Mouse (Mus musculus): ENCODE results near the gene Odc1.
"Not testable (repeated sequence)": the region's sequence is repeated elsewhere in the genome, so short reads cannot be mapped to it uniquely, and the experiment has no call there.

The Odc1 gene

DNA sequence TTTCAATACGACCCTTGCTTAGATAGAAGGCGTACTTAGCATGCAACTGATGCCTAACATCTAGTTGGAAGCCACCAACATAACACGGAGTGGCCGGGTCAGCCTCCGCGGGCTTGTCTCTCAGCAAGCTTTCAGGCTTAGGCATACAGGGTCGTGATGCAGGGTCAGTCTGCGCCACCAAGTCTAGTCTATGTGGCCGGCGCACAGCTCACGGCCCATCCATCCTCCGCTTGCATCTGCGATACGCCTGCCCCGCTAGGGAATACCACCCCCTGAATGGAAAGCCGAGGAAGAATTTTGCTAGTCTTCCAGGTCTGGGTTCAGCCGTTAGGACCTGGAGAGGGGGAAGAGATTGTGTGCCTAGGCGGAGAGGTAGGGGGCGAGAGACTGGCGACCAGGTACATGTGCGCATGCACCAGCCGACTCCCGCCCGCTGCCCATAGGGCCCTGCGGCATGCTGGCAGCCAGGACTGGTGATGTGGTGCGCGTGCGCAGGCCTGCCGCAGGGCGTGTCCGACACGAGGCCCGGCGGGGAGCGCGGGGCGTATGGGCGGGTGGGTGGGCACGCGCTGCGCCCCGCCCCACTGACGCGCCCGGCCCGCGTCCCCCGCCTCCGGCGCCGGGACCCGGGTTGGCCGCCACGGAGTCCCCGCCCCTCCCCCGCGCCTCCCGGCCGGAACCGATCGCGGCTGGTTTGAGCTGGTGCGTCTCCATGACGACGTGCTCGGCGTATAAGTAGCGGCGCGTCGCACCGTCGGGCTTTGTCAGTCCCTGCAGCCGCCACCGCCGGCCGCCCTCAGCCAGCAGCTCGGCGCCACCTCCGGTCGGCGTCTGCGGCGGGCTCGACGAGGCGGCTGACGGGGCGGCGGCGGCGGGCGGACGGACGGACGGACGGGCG, at the start of gene Odc1:
Gene Odc1, plus strand, starts transcription at position 586 of the 898 bp plus-strand sequence.
- peak; percentile 89 for DNase-seq (ENCODE audit: extremely low read depth, insufficient read length, low spot score)

DNA sequence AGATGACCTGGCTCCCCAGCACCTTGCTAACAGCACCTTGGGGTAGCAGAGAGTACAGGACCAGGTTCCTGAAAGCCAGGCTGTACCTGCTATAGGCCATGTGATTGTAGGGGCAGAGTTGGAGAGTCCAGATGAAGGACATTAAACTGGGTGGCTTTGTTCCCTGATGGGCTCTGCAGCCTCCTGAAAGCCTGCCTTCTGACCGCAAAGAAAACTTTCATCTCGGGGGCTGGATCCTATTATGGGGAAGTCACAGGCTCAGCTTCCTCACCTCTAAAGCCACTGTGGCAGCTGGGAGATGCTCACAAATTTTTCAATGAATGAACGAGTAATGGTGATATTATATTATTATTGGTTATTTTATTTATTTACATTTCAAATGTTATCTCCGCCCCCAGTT, 49.8 kb upstream of the Odc1 start:
- no peak for DNase-seq (ENCODE audit: extremely low read depth, insufficient read length, low spot score)

- peak; percentile 46 for DNase-seq (ENCODE audit: extremely low read depth, insufficient read length, low spot score)
Observed at GRCm38 (mm10) chr12:17495858-17496451, 48.6 kb upstream of the Odc1 start.

DNA sequence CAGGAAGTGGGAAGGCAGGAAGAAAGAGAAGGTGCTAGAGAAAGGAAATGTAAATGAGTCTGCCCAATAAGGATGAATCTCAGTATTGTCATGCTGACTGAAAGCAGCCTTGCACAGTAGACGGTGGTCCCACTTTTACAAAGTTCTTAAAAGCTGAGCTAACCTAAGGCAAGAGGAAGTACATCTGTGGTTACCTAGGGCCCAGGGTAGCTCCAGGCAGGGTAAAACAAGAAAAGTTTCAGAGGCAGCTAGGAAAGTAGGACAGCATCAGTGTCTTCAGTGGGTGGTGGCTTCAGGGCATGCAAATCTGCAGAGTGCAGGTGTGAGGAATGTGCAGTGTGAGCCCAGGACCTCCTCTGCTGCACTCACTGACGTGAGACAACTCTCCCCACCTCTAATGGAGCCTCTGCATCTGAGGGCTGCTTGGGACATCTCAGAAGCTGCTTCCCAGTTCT, 38.9 kb upstream of the Odc1 start:
- no peak for DNase-seq (ENCODE audit: extremely low read depth, insufficient read length, low spot score)

DNA sequence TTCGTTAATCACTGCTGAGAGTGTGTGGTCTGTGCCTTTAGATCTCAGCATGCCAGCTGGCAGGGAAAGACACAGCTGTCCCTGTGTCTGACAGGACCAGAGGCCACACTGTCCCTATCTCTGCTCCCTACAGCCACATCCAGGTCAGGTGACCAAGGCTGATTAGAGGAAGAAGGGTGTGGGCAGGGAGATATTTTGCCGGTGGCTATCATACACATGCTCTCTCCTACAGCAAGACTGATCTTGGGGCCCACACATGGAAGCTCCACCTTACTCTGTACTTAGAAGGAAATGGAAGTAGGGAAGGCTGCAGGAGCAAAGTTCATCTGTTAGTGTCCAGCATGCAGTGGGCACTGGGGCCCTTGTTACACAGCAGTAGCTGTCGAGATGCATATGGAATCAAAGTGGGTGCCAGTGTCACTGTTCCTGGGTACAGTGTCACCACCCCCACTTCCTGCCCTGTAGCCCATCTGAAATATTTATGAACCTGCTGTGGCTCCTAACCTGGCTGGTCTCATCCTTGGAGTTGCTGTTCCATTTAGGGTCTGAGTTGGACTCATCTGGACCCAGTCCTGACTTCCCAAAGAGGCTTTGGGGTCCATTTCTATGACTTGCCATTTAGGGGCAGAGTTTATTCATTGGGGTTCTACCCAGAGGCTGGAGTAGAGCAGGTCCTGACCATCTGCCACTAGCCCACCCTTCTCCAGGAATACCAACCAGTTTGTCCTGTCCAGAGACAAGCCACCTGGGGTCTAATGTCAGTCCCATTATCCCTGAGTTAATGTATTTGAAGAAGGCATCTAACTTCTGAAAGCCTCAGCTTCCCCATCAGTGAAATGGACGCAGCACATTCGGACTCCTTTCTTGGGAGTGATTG, 38.2 kb upstream of the Odc1 start:
- no peak for DNase-seq (ENCODE audit: extremely low read depth, insufficient read length, low spot score)

GRCm38 (mm10) chr12:17506994-17507542, 37.5 kb upstream of the Odc1 start:
- no peak for DNase-seq (ENCODE audit: extremely low read depth, insufficient read length, low spot score)

DNA sequence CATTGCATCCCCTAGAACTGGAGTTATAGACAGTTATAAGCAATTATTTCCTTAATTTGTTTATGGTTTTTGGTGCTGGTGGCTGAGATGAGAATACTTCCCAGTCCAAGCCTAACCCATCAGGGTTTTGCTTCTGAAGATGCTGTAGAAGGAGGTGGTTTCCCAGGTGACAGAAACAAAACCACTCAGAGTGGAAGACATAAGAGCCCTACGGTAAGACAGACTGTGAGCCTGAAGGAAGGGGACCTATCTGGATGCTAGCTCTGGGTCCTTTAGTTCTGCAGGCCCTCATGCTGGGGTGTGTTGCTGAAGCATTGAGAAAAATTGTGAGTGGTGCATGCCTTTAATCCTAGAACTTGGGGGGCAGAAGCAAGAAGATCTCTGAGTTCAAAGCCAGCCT, 35.3 kb upstream of the Odc1 start:
- no peak for DNase-seq (ENCODE audit: extremely low read depth, insufficient read length, low spot score)

DNA sequence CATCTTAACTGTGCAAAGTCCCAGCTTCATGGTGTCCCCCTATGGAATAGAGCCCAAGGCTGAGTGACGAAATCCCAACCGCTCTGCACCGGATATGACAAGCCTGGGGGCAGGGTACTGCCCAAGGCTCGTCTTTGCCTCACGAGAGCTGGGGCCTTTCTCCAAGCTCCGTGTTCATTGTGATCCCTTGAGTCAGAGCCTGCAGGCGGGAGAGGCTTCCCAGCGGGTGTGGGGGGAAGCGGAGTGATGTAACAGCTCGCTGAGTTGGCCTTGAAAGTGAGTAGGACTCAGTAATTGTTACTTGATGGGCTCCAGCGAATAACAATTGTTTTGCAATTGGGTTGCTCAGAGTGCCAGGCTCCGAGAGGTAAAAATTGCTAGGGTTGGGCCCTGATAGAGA, 34.4 kb upstream of the Odc1 start:
- DNase-seq (ENCODE audit: extremely low read depth, insufficient read length, low spot score): peak; percentile 74

DNA sequence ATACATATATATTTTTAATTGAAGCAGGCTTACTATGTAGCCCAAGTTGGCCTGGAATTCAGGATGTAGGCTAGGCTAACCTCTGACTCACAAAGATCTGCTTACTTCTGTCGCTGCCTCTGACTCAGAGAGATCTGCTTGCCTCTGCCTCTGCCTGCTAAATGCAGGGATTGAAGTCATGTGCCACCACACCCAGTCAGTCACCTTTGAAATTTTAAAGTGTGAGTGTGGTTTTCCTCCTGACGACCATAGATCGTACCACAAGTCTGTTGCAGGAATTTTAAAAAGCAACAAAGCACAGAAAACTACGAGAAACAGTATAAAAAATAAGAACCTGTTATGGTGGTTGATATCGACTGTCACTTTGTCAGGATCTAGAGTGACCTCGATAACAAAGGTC, 33.6 kb upstream of the Odc1 start:
- peak; percentile 29 for DNase-seq (ENCODE audit: extremely low read depth, insufficient read length, low spot score)

- no peak for DNase-seq (ENCODE audit: extremely low read depth, insufficient read length, low spot score)
Observed at GRCm38 (mm10) chr12:17529180-17529579, 15.4 kb upstream of the Odc1 start.

DNA sequence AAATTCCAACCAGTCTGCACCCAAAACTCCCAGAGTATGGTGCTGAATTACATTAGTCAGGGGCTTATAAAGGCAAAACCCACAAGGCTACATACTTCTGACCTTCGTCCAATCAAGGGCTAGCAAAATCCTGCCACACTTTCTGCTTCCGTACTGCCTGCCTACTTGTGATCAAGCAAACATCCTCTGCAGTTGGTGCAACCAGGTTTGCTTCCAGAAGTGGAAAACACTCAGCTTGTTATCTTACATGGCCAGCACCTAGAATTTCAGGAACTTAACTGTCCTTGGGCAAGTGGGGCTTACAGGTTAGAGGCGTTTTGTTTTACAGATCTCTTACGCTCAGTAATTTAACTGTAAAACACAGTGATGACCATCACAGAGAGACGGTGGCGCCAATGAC, 14.9 kb upstream of the Odc1 start:
- no peak for DNase-seq (ENCODE audit: extremely low read depth, insufficient read length, low spot score)

GRCm38 (mm10) chr12:17530825-17531224, 13.8 kb upstream of the Odc1 start:
- DNase-seq (ENCODE audit: extremely low read depth, insufficient read length, low spot score): no peak

GRCm38 (mm10) chr12:17536222-17536621, 8.4 kb upstream of the Odc1 start:
- DNase-seq (ENCODE audit: extremely low read depth, insufficient read length, low spot score): no peak

GRCm38 (mm10) chr12:17537147-17537546, 7.4 kb upstream of the Odc1 start:
- DNase-seq (ENCODE audit: extremely low read depth, insufficient read length, low spot score): no peak

DNA sequence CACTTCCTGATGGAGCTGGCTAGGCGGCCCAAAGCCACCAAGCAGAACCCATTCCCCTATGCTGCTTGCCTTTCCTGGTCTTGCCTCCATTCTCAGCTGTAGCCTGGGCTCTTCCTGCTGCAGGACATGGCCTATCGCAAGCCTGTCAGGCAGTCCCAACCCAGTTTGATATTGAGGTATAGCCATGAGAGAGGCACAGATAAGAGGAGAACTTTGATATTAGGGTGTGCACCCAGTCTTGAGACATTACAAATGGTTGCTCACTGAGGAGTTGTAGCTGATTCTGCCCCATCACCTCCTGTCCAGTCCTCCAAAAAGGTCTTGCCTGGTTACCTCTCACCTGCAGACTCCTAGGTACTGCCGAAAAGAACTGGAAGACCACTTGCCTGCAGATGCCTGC, 6.5 kb upstream of the Odc1 start:
- no peak for DNase-seq (ENCODE audit: extremely low read depth, insufficient read length, low spot score)

GRCm38 (mm10) chr12:17539041-17539440, 5.6 kb upstream of the Odc1 start:
- no peak for DNase-seq (ENCODE audit: extremely low read depth, insufficient read length, low spot score)

GRCm38 (mm10) chr12:17540040-17540552, 4.5 kb upstream of the Odc1 start:
- no peak for DNase-seq (ENCODE audit: extremely low read depth, insufficient read length, low spot score)

GRCm38 (mm10) chr12:17545107-17545571, 545 bp downstream of the Odc1 start:
- peak; percentile 68 for DNase-seq (ENCODE audit: extremely low read depth, insufficient read length, low spot score)

DNA sequence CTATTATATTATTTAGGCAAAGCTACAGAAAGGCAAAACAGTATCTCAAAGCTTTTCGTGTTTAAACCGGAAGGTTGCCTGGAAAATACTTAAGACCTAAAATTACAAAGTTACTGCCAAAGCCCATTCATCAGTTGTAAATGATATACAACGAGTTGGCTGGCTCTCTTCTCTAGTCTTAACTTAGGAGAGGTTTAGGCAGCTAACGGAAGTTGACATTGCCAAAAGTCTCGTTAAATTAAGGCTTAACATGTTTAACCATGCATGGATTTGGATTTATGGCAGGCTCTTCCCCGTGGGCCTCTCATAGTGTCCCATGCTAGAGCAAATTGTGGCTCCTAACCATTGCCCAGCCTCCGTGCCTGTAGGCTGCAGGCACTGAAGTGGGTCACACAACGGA, 1.3 kb downstream of the Odc1 start:
- no peak for DNase-seq (ENCODE audit: extremely low read depth, insufficient read length, low spot score)

DNA sequence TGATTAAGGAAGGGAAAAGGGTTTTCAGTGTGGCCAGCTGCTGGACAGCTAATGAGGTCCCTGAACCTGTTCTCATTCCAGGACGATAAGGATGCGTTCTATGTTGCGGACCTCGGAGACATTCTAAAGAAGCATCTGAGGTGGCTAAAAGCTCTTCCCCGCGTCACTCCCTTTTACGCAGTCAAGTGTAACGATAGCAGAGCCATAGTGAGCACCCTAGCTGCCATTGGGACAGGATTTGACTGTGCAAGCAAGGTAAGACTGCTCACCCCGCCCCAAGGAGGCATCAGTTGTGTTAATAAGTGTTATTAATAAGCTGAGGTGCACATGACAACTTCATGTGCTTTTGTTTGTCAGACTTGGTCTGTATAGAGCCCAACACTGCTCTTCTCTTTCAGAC, 3.0 kb downstream of the Odc1 start:
- not testable (repeated sequence) for DNase-seq (ENCODE audit: extremely low read depth, insufficient read length, low spot score)

All from 3134 (cell line).